Mouse (Mus musculus) kidney, adult 2 months (tissue): Measurements from ENCODE around the gene 1810046K07Rik.

Source experiments
- CTCF ChIP-seq: fragments of 200-500 bp; conservative IDR thresholded peaks from 2 replicates; pipeline ENCODE4 v1.5.1; 2011; ENCODE audit warnings: low read depth, mild to moderate bottlenecking, control low read depth, low read length, moderate library complexity, mixed read lengths; ENCODE audit not compliant: insufficient read depth, insufficient read length
- POLR2A ChIP-seq: fragments of 200-500 bp; IDR thresholded peaks from one replicate; pipeline ENCODE4 v1.6.1; 2011; ENCODE audit warnings: low read depth, low read length, control low read depth

DNA sequence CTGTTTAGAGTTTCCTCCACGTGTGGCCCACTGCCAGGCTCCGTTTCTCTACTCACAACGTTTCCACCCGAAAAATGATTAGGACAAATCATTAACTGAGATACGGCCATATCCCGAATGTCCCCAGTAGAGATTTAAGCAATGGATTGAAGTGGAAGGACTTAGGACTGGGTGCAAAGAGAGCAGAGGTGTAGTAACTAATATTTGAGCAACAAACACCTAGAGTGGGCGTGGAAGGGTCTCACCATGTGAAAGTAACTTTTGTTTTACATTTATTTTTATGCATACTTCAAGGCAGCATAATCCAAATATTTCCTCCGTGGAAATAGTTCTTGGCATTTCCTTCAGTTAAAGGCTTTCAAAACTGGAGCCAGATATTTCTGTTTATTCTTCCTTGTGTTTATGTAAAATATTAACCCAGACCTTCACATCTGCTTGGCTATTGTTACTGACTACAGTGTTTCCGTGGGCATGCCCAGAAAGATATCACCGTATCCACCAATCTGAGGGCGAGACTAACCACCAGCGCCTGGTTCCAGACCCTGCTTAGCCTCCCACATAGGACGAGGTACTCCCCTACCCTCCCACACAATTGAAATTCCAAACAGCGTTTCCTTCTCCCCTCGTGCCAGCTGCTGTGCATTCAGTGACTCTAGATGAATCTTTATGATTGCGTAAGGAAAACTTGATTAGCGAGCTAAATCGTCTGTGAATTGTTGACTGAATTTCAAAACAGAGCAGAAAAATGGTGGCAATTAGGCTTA lies 16.0 kb downstream of the 1810046K07Rik start:
- no peak for TF ChIP-seq POLR2A
- TF ChIP-seq CTCF: no peak
